Mouse (Mus musculus) spleen, postnatal 4 days (tissue): ENCODE data around the gene Ube2q2.
A peak's percentile ranks its signal among the peaks of the same experiment; 100 is the strongest.
"Not testable (repeated sequence)": the region's sequence is repeated elsewhere in the genome, so short reads cannot be mapped to it uniquely, and the experiment has no call there.

Source experiments
- DNase-seq, 2 experiments: peaks; one replicate each; pipeline ENCODE4 v3.0.0; 2022; ENCODE audit warnings: low spot score in 2 of 2

The Ube2q2 gene

DNA sequence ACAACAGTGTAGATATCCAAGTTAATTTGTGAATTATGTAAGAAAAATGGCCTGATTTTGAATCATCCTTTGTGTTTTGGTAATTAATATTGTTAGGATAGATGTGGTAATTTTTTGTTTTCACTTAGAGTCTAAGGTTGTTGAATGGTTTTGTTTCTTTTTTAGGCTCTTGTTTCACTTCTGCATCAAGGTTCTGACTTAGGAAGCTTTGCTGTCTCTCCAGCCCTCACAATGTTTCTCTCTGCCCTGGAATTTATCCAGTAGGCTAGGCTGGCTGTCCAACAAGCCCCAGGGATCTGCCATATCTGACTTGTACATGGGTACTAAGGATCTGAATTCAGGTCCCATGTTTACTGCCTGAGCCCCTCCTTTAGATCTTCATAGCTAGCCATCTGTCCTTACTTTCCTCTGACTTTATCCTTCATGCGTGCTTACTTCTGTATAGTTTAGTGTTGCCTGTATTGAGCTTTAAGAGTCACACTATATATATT is 23.6 kb downstream of the Ube2q2 start:
- no peak for DNase-seq

DNA sequence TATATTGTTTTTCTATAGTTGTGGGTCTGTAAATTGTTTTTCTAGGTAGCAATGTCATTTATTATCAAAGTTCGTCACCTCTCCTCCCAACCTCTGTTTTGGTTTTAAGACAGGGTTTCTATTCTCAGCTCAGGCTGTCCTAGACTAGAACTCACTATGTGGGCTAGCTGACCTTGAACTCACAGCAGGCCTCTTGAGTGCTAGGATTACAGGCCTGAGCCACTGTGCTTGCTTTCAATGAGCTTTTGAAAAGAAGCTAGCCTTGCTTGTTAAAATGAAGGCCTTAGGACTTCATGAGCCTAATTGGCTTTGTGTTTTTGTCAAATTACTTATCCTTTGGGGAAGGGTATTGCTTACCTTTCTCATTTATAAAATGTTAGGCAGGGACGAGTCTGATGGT is 25.6 kb downstream of the Ube2q2 start:
- DNase-seq = no peak

DNA sequence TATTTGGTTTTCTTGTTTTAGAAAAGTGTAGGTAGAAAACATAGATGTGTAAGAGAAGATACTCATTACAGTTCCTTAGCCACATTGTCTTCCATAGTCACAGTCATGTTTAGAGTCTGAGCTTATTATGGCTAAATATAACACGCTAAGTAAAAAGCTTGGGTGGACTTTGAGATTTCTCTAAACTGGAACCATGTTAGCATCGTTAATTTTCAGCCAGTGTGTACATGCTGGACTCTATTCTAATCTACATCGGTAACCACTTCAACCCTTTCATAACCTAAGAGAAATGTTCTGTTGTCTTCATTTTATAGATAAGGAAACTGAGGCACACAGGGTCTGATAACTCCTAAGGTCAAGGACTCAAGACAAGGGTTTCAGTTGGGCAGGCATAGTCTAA is 47.2 kb downstream of the Ube2q2 start:
- no peak for DNase-seq

DNA sequence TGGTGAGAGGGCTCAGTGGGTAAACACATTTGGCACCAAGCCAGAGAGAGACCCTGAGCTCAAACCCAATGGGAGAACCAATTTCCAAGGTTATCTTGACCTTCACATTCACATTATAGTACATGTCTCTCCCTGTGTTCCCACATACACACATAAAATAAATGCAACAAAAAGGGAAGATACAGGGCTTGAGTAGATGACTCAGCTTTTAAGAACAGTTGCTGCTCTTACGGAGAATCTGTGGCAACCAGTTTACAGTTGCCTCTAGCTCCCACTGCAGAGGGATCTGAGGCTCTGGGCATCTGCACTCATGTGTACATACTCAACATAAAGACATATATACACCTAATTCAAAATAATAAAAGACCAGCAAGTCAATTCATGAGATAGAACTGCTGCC is 49.6 kb downstream of the Ube2q2 start:
- no peak for DNase-seq

DNA sequence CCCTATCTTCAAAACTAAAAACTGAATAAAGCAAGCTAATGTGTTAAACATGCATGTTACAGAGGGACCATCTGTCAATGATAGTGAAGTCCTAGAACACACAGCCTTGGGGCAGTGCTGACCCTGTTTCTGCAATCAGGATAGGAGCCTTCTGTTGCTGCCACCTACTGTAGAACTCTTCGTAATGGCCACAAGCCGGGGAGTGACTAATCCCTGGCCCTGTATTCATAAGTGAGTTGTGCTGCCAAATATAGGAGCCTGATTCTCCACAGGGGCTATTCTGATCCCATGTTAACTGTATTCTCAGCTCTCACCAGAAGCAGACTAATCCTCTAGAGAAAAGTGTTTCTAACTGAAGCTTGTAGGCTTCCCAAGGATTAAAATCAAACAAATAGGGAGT is 50.7 kb downstream of the Ube2q2 start:
- no peak for DNase-seq

DNA sequence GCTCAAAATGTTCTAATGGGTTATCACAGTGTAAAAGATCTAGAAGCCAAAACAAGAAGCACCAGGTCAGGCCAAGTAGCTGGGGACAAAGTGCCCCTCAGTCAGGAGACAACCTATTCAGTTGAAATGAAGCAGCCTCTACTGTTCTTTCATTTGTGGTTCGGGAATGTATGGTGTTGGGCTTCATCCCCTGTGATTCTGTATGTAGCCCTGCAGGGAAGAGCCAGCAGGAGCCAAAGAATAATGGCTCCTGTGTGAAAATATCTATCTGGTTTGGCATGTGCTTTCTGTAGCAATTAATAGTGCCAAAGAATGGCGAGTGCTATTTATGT is 59.8 kb downstream of the Ube2q2 start:
- DNase-seq = no peak

DNA sequence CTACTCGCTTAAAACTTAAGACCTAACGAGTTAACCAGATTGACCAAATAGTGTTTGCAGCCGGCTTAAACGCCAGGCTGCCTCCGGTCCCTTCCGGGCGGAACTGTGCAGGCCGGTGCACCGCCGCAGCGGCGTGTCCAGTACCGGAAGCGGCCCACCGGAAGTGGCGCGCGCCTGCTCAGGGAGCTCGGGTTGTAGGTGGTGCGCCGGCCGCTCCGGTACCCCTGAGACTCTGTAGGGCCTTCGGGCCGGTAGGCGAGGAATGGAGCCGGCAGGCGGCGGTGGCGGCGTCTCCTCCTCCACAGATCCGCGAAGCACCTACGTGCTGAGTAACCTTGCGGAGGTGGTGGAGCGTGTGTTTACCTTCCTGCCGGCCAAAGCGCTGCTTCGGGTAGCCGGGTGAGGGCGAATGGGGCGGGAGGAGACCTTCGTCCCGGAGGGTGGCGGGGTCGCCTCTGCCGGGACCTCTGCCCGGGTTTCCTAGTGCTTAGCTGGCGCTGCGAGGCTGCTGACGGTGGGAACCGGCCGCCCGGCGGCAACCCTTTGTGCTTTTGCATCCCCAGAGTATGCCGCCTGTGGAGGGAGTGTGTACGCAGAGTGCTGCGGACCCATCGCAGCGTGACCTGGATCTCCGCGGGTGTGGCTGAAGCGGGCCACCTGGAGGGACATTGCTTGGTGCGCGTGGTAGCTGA is 60.3 kb downstream of the Ube2q2 start, which contains the start of gene Fbxo22:
Gene Fbxo22 (plus strand): TSS at position 136 of the 692 bp plus-strand sequence.
- DNase-seq = peak; percentile 81 to 90

DNA sequence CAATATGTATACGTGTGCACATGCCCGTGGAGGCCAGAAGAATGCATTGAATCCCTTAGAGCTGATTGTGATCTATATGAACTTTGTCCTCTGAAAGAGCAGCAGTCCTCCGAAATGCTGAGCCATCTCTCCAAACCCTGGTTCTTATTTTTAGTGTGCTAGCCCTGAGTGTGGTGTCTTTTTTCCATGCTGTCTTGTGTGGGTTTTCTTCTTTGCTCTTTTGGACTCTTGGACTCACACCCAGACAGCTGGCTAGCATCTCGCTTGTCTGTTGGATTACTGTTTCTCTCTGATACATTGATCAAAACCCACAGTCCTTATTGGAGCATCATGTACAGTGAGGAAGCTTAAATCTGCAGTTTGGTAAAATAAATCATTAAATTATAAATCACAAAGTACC is 63.0 kb downstream of the Ube2q2 start:
- no peak for DNase-seq

DNA sequence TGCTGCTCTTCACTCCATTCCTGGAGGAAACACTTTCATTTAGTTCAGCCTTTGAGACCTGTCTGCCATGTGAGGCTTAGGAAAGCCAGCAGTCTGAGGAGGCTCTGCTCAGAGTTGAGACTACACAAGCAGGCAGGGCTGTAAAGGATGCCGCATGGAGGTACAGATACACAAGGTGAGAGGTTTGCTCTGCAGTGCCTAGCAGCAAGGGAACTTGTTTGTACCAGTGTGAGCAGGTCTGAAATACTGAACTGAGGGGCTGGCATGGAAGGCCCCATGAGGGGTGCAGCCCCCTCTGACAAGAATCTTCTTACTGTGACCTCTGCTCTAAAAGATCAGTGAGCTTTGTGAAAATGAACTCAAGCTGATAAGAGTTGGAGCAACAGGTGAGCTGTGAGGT is 64.7 kb downstream of the Ube2q2 start:
- DNase-seq = no peak

DNA sequence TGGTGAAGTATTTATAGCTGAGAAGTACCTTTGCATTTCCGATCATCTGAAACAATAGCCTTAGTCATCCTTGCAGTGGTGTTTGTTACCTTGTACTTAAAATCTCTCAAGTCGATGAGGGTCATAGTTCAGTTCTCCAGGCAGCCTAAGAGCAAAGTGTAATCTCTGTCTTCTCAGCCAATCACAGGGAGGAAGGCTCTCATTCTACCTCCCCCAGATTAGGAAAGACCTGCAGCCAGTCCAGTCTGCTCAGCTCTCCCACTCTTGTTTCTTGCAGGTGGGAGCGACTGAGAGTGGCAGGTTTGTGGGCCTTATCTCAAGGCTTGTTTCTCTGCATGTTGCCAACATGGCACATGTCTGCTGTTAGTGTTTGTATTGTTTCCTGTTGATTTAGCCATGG is 66.4 kb downstream of the Ube2q2 start:
- no peak for DNase-seq

DNA sequence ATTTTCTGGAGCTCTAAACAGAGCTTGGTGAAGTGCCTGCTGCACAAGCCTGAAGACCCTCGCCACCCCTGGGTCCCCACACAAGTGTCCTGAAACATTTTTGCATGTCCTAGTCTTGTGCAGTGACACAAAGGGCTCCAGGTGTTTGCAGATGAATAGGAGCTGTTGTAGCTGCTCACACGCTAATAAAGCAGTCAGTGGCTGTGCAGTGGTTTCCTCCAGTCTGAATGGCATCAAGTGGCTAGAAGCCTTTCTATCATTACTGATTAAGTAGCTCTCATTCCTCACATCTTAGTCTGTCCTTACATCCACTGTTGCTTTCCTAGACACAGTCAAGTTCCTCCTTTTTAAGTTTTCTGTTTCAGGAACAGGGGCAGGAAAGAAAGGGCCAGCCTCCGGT is 67.0 kb downstream of the Ube2q2 start:
- DNase-seq = no peak

DNA sequence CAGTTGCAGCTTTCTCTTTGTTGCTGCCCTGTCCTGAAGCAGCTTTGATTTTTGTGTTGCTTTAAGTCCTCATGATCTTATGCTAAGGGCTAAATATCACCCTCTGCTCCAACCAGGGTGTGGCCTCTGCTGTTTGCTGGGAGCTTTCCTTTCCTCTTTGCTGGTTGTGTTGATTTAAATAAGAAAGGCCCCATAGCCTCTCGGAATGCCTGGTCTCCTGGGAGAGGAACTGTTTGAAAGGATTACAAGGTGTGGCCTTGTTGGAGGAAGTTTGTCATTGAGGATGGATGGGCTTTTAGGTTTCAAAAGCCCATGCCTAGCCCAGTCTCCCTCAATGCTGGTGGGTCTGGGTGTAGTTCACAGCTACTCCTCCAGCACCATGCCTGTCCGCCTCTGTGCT is 67.4 kb downstream of the Ube2q2 start:
- DNase-seq = no peak

DNA sequence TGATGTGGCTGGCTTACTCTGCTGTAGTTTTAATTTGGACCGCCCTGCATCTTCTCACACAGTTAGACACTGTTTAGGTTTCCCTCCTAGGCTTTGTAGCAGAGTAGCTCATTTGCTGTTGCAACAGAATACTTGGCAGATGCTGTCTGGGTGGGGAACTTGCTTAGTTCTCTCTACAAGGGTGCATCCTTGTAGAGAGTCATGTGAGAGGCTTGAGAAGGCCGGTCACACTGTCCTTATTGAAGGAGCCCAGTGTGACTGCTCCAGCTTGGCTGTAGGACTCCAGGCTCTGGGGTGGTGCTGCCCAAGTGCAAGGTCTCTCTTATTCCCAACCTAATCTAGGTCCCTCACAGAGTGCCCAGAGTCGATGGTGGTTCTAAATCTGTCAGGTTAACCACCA is 68.7 kb downstream of the Ube2q2 start:
- DNase-seq = no peak

DNA sequence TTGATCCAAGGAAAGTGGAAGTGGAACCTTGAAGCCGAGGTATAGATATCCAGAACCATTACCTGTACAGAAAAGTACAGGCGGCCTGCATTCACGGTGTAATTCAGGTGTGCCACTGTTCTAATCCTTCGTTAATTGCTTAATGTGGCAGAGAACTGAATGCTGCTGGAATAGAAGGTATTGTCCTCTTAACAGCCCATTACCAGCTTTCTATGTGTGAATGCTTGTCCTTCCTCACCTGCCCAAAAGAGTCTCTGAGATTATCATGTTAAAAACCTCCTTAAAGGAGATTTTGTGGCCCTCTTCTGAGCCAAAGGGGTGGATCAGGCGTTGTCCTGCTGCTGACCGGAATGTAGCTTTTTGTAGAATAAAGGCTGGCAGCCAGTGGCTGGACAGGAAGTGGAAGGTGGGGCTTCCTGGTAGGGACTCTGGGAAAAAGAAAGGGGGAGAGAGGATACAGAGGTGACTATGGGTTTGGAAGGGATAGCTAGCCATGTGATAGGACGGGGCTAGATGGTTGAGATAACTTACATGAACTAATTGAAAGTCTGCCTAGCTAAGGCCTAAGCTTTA is 76.6 kb downstream of the Ube2q2 start:
- DNase-seq = no peak

DNA sequence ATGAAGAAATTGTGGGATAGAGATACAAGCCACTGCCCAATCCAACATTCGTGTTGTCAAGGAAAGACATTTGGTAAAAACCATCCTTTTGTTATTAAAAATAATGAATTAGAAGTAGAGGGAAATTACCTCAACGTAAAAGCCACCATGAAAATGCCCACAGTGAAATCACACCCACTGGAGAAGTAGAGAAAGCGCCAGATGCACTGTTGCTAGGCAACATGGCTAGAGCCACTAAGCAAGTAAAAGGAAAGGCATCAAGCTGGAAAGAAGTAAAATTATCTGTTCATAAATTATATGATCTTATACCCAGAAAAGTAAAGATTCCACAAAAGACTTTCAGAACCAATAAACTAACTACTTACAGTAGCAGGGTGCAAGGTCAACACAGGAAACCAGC is 77.6 kb downstream of the Ube2q2 start:
- no peak for DNase-seq

DNA sequence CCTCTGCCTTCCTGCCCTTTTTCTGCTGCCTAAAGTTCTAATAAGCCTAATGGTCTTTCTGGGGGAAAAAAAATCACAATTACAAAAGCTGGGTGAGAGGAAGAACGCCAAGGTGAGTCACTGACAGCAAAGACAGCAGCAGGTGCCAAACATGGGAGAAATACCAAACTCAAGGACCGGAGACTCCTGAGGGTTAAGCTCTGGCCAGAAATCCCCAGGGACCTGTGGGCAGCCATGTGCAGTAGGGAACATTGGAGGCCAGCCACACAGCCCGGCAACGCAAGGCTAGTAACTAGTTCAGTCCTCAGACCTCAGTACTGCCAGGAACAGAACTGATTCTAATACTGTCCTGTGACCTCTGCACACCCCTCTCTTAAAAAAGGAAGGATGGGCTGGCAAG is 79.5 kb downstream of the Ube2q2 start:
- no peak for DNase-seq

DNA sequence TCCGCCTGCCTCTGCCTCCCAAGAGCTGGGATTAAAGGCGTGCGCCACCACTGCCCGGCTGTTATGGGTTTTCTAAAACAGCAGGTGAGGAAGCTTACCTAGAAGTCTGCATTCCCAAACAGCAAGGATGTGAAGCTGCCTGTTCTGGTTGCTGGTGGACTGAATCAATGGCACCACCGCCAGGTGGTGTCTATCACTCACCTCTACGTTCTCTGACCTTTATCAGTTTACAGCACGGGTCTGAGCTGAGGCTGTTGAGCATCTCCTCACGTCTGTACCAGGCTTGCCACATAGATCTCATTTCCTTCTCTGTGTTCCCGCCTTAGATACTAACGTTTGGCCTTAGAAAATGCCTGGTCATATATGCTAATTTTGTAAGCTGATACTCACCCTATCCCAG is 80.4 kb downstream of the Ube2q2 start:
- no peak for DNase-seq

DNA sequence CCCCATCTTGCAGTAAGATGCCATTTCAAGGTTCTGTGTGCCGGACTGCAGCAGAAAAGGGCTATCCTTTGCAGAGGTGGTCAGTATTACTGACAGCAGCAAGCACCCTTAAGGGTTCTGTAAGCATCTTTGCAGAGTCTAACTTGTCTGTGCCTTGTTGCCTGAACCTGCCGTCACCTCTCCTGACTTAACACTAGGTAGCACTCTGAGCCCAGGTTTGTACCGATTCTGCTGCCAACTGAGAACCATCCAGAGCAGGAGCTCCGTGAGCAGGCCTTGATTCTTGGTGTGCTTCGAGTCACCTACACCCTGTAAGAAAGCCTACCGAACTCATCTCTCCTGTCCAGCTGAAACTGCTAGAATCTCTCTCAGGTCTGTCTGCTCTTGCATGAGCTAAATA is 82.9 kb downstream of the Ube2q2 start:
- DNase-seq = no peak

DNA sequence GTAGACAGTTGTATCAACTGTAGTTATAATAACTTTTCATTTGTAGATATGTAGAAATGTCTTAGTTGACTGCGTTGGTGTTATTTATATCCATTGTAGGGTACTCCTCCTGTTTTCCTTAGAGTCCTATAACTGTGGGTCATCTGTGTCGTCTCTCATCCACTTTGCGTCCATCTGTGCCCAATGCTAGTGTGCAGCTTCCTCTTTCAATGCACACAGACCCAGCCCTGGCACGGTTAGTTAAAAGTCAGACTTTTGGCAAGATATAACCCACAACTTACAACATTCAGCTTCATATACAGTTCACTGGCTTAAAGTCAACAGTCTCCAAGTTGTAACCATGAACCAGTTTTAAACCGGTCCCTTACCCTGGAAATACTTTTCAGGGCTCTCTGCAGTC is 83.5 kb downstream of the Ube2q2 start:
- no peak for DNase-seq

DNA sequence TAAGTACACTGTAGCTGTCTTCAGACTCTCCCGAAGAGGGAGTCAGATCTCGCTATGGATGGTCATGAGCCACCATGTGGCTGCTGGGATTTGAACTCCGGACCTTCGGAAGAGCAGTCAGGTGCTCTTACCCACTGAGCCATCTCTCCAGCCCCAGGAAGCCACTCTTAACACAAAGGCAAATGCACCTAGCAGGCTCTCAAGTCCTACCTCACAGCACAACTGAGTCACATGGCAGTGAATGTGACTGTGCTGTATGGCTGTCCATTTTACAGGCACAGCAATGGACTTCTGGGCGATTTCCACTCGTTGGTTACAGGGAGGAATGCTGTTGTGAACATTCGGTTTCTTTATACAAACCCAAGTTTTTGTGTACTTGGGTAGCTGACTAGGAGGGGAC is 83.9 kb downstream of the Ube2q2 start:
- DNase-seq = no peak

DNA sequence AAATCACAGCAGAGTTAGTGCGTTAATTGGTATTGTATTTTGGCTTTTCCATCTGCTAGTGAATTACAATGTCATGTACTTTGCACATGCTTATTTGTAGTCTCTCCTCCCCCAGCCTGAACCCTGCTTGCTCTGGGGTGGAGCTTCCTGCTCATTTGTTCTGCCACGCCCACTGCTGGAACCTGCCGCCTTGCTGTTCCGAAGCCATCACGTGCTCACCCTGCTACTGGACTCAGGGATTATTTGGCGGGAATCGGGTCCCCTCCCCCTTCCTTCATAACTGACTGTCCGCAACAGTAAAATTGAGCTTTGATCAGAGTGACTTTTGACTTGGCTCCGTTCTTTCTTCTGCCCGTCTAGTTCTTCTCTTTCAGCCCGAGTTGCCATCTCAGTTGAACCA is 84.4 kb downstream of the Ube2q2 start:
- DNase-seq = not testable (repeated sequence)

DNA sequence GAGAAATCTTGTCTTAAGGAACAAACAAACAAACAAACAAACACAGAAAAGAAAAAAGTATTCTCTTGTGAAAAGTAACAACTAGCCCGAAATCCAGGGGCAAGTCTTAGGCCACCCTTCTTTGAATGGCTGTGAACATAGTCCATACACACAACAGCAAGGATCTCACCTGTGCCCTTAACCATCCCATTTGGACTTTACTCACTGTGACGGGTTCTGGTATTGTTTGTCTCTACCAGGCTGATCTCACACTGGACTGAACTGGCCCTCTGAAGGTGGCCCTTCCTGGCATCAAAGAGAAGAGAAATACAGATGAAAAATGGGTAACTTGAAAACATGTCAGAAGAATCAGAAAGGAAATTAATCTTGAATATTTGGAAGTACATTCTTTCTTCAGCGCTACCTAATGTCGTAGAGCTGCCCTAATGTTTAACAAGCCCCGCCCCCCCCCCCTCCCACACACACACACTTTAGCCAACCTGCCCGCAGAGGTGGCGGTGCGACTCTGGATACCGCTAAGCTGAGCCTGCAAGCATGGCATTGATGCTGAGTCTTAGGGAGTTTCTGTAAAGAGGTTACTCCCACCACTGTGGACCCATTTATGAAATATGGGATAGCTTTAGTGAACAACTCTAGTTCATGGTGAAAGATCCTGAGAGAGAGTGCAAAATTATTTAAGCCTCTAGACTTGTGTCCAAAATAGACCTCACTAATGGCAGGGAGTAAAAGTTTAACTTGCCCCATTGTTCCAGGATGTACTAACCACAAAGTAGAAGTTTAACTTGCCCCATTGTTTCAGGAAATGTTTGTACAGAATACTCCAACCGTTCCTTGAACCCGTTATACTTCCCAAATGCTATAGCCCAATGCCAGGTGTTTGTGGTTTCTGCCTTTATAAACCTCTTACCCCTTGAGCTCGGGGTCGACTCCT is 87.8 kb downstream of the Ube2q2 start:
- no peak for DNase-seq

DNA sequence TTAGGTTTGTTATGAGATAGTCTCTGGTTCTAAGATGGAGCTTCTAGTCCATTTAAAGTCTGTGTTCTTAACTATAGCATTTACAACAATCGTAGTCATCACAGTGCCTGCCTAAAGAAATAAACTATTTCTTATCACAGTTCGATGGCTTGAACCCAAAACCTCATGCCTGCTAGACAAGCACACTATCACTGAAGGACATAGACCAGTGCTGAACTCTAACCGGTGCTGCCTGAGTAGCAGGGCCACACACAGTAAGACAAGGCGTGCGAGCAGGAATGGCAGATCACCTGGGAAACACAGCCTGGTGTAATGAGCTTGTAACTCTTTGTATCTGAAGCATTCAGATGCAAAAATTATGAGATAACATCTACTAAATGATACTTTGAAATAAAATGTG is 92.2 kb downstream of the Ube2q2 start:
- no peak for DNase-seq
